Mouse (Mus musculus) bone marrow macrophage, adult 2 months (primary cell): ENCODE data around the gene Htra1.

ENCODE experiments used
- CTCF ChIP-seq: IDR thresholded peaks from 2 replicates; pipeline ENCODE4 v1.5.1; 2012; ENCODE audit warnings: low read depth, mild to moderate bottlenecking, low read length, moderate library complexity
- POLR2A ChIP-seq: IDR thresholded peaks from 2 replicates; pipeline ENCODE4 v1.6.1; 2012; ENCODE audit warnings: mild to moderate bottlenecking, low read depth, low read length, borderline replicate concordance

DNA sequence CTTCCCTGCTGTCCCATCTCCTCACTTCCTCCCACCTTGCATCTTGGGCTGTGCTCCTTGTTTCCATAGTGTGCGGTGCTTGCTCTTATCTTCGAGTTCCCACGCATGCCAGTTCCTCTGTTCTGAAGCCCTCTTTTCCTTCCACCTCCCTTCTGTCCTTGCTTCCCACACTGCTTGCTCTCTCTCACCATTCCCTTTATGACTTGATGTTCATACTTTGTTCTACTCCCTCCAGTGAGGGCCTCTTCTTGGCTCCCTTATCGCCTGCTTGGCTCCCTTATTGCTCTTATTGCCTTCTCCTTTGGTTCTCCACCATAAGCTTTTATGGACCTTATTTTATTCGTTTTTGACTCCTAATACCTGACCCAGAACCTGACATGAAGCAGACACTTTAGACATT, 73.3 kb downstream of the Htra1 start:
- TF ChIP-seq CTCF (no peak), POLR2A (no peak)
